Comparison of ENCODE assay signal across 24 mouse cellular contexts in the genomic region with DNA sequence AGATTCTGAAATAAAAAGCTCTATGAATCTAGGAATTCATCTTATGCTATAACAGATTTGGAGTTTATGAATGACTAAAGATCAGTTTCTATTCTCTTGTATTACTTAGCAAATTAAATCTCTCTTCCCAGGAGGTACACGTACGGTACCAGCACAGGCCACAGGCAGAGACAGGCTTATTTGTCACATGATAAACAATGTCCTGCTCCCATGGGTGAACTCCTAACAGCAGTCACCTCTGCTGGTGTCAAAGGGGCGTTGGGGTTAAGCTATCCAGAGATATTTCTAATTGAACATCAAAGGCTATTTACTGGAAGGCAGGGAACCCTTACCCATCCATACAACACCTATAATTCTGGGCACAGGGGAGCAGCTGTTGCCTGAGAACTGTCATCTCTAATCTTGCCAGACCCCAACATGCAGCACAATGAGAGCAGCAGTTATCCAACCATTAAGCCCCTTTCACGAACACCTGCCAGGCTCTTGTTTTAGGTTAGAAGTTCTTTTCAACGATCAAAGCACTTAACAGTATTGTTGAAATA.
DNase-seq lines count a peak whose midpoint lies in the region; ATAC-seq lines count a peak whose summit lies in the region.
"Had no signal": no experiment of that assay in that cellular context is flagged by ENCODE, and none has a peak within 500 bp of the region (broad histone marks: within the 10 kb centered on the region; RNA-seq: fewer than 3 reads in every experiment).

No protein-coding gene starts in this region.

- H3K27me3 ChIP-seq in hindbrain, embryonic 11.5 days (ENCODE audit: control insufficient read depth, insufficient read depth, low read length): no peaks in the 10 kb centered on the region
- H3K27me3 ChIP-seq in hindbrain, embryonic 12.5 days: no peaks in the 10 kb centered on the region
- H3K27me3 ChIP-seq in midbrain, embryonic 13.5 days: no peaks in the 10 kb centered on the region
- no peaks in the 10 kb centered on the region for H3K27me3 ChIP-seq in midbrain, embryonic 16.5 days (ENCODE audit: control insufficient read depth, insufficient read depth, low read depth, low read length)
- H3K27me3 ChIP-seq: embryonic facial prominence, embryonic 15.5 days had no signal

- ATAC-seq in hindbrain, embryonic 11.5 days (ENCODE audit: low FRiP score): 0 out of 2 replicates have a peak, but pooled peaks have one; percentile 53
- ATAC-seq in hindbrain, embryonic 12.5 days (ENCODE audit: low FRiP score): no peak
- ATAC-seq in midbrain, embryonic 13.5 days: 0 out of 2 replicates have a peak, but pooled peaks have one; percentile 48
- ATAC-seq in midbrain, embryonic 16.5 days: no peak
- ATAC-seq: activated CD4-positive, CD25-positive, alpha-beta regulatory T cell, adult 4 months; forebrain, embryonic 16.5 days; hindbrain, postnatal 0 days; inflammation-experienced regulatory T-cells, adult 6 months had no signal

- H3K27ac ChIP-seq in hindbrain, embryonic 11.5 days (ENCODE audit: low read depth, low read length): no peak overlapping the region
- H3K27ac ChIP-seq in hindbrain, embryonic 12.5 days: no peak overlapping the region
- no peak overlapping the region for H3K27ac ChIP-seq in midbrain, embryonic 13.5 days
- no peak overlapping the region for H3K27ac ChIP-seq in midbrain, embryonic 16.5 days (ENCODE audit: low read length)
- H3K27ac ChIP-seq: embryonic facial prominence, embryonic 15.5 days; forebrain, embryonic 12.5 days; gastrocnemius, adult 2 months; hindbrain, embryonic 14.5 days; hindbrain, postnatal 0 days had no signal

- peak; percentile 9 for DNase-seq in embryo, embryonic 10.5 days (ENCODE audit: low spot score)
- no peak for DNase-seq in embryo, embryonic 9.5 days (ENCODE audit: extremely low spot score)
- DNase-seq in hindbrain, embryonic 11.5 days (ENCODE audit: low spot score): peak; percentile 8
- no peak for DNase-seq in gastrocnemius, adult 18-20 months (ENCODE audit: low spot score)
- DNase-seq in spleen, adult 12 weeks (ENCODE audit: low spot score): no peak
- DNase-seq: adrenal gland, adult 8-10 months; adrenal gland, postnatal 25 days; cerebellum, adult 18-20 months; cerebellum, adult 9-10 months; cerebellum, postnatal 14 days; gastrocnemius, adult 2 months; gastrocnemius, postnatal 14 days; heart, adult 11 months had no signal

- H3K36me3 ChIP-seq in hindbrain, embryonic 11.5 days (ENCODE audit: control insufficient read depth, insufficient read depth, low read length): no peaks in the 10 kb centered on the region
- H3K36me3 ChIP-seq in hindbrain, embryonic 12.5 days: no peaks in the 10 kb centered on the region
- H3K36me3 ChIP-seq in midbrain, embryonic 13.5 days: no peaks in the 10 kb centered on the region
- H3K36me3 ChIP-seq in midbrain, embryonic 16.5 days (ENCODE audit: control insufficient read depth, insufficient read depth, low read length): no peaks in the 10 kb centered on the region
- H3K36me3 ChIP-seq: embryonic facial prominence, embryonic 15.5 days; forebrain, embryonic 12.5 days had no signal

- H3K4me2 ChIP-seq in hindbrain, embryonic 11.5 days (replicated peaks; ENCODE audit: low read depth, low read length): no peak overlapping the region
- H3K4me2 ChIP-seq in hindbrain, embryonic 12.5 days (replicated peaks): no peak overlapping the region
- no peak overlapping the region for H3K4me2 ChIP-seq in midbrain, embryonic 13.5 days (replicated peaks)
- no peak overlapping the region for H3K4me2 ChIP-seq in midbrain, embryonic 16.5 days (ENCODE audit: low read length)
- H3K4me2 ChIP-seq: embryonic facial prominence, embryonic 15.5 days; forebrain, embryonic 12.5 days; heart, embryonic 11.5 days; hindbrain, embryonic 14.5 days had no signal

- WGBS in hindbrain, embryonic 11.5 days: 58% methylated on average over 5 of the region's 5 CpGs
- WGBS in hindbrain, embryonic 12.5 days: 45% methylated on average over 5 of the region's 5 CpGs
- WGBS in midbrain, embryonic 13.5 days: 15% methylated on average over 5 of the region's 5 CpGs
- WGBS in midbrain, embryonic 16.5 days: 15% methylated on average over 5 of the region's 5 CpGs

- H3K4me3 ChIP-seq in hindbrain, embryonic 11.5 days (ENCODE audit: low read depth, low read length): no peak overlapping the region
- H3K4me3 ChIP-seq in hindbrain, embryonic 12.5 days: no peak overlapping the region
- no peak overlapping the region for H3K4me3 ChIP-seq in midbrain, embryonic 13.5 days (replicated peaks)
- H3K4me3 ChIP-seq in midbrain, embryonic 16.5 days (ENCODE audit: low read depth, low read length): no peak overlapping the region
- H3K4me3 ChIP-seq: embryonic facial prominence, embryonic 15.5 days; forebrain, embryonic 12.5 days; gastrocnemius, adult 2 months had no signal

- no peaks in the 10 kb centered on the region for H3K9me3 ChIP-seq in hindbrain, embryonic 11.5 days (ENCODE audit: control insufficient read depth, low read length)
- no peaks in the 10 kb centered on the region for H3K9me3 ChIP-seq in hindbrain, embryonic 12.5 days (replicated peaks)
- no peaks in the 10 kb centered on the region for H3K9me3 ChIP-seq in midbrain, embryonic 13.5 days
- no peaks in the 10 kb centered on the region for H3K9me3 ChIP-seq in midbrain, embryonic 16.5 days (replicated peaks; ENCODE audit: control insufficient read depth, low read length, poor library complexity, severe bottlenecking)
- H3K9me3 ChIP-seq: embryonic facial prominence, embryonic 15.5 days; forebrain, embryonic 12.5 days had no signal

- H3K4me1 ChIP-seq in hindbrain, embryonic 11.5 days (replicated peaks; ENCODE audit: control insufficient read depth, insufficient read depth, low read length): no peaks in the 10 kb centered on the region
- no peaks in the 10 kb centered on the region for H3K4me1 ChIP-seq in hindbrain, embryonic 12.5 days
- peaks cover 8% of the 10 kb centered on the region for H3K4me1 ChIP-seq in midbrain, embryonic 13.5 days (replicated peaks)
- H3K4me1 ChIP-seq in midbrain, embryonic 16.5 days (ENCODE audit: control insufficient read depth, insufficient read depth, low read length): no peaks in the 10 kb centered on the region
- H3K4me1 ChIP-seq: embryonic facial prominence, embryonic 15.5 days had no signal

- H3K9ac ChIP-seq in hindbrain, embryonic 11.5 days (ENCODE audit: low read depth, low read length): no peak overlapping the region
- H3K9ac ChIP-seq in hindbrain, embryonic 12.5 days: no peak overlapping the region
- H3K9ac ChIP-seq in midbrain, embryonic 13.5 days (replicated peaks): no peak overlapping the region
- H3K9ac ChIP-seq in midbrain, embryonic 16.5 days (ENCODE audit: low read depth, low read length): no peak overlapping the region
- H3K9ac ChIP-seq: embryonic facial prominence, embryonic 15.5 days; forebrain, embryonic 12.5 days; hindbrain, embryonic 14.5 days had no signal

Comparison
In these comparisons a context has a peak if more than half of its experiments do, and no peak if none do; other contexts are left out.
1. DNase-seq: peak in embryo, embryonic 10.5 days (single experiment) and hindbrain, embryonic 11.5 days (single experiment); none in embryo, embryonic 9.5 days (single experiment), gastrocnemius, adult 18-20 months (single experiment) and spleen, adult 12 weeks (single experiment).
2. ATAC-seq: peak in hindbrain, embryonic 11.5 days (single experiment) and midbrain, embryonic 13.5 days (single experiment); none in hindbrain, embryonic 12.5 days (single experiment) and midbrain, embryonic 16.5 days (single experiment).